Mouse (Mus musculus): ENCODE data around the gene Rwdd3.

Rwdd3 gene

GRCm38 (mm10) chr3:121171243-121171871 is at the start of gene Rwdd3:
TSS of gene Rwdd3 (minus strand) at chr3:121171695.
- peak; percentile 86 for DNase-seq (ENCODE audit: low spot score)

- no peak for DNase-seq (ENCODE audit: low spot score)
These were observed 45.5 kb upstream of the Rwdd3 start for GRCm38 (mm10) chr3:121217011-121217410.

- DNase-seq (ENCODE audit: low spot score) = no peak
These were observed 42.0 kb upstream of the Rwdd3 start for GRCm38 (mm10) chr3:121213501-121213900.

GRCm38 (mm10) chr3:121212156-121212555 is 40.7 kb upstream of the Rwdd3 start:
- no peak for DNase-seq (ENCODE audit: low spot score)

- no peak for DNase-seq (ENCODE audit: low spot score)
These were observed 37.5 kb upstream of the Rwdd3 start for GRCm38 (mm10) chr3:121208994-121209393.

GRCm38 (mm10) chr3:121206202-121206882 is 34.8 kb upstream of the Rwdd3 start:
- no peak for DNase-seq (ENCODE audit: low spot score)

- no peak for DNase-seq (ENCODE audit: low spot score)
These were observed 31.1 kb upstream of the Rwdd3 start for GRCm38 (mm10) chr3:121202638-121203037.

GRCm38 (mm10) chr3:121201012-121201747 is 29.7 kb upstream of the Rwdd3 start:
- DNase-seq (ENCODE audit: low spot score) = no peak

- DNase-seq (ENCODE audit: low spot score) = no peak
These were observed 17.7 kb upstream of the Rwdd3 start for GRCm38 (mm10) chr3:121189199-121189598.

- no peak for DNase-seq (ENCODE audit: low spot score)
These were observed 16.0 kb upstream of the Rwdd3 start for GRCm38 (mm10) chr3:121187510-121187909.

- no peak for DNase-seq (ENCODE audit: low spot score)
These were observed 15.4 kb upstream of the Rwdd3 start for GRCm38 (mm10) chr3:121186925-121187324.

GRCm38 (mm10) chr3:121185197-121185596 is 13.7 kb upstream of the Rwdd3 start:
- no peak for DNase-seq (ENCODE audit: low spot score)

GRCm38 (mm10) chr3:121176011-121176410 is 4.5 kb upstream of the Rwdd3 start:
- DNase-seq (ENCODE audit: low spot score) = no peak

GRCm38 (mm10) chr3:121174248-121174945 is 2.9 kb upstream of the Rwdd3 start:
- DNase-seq (ENCODE audit: low spot score) = no peak

GRCm38 (mm10) chr3:121172718-121173117 is 1.2 kb upstream of the Rwdd3 start:
- no peak for DNase-seq (ENCODE audit: low spot score)

- no peak for DNase-seq (ENCODE audit: low spot score)
These were observed 374 bp upstream of the Rwdd3 start for GRCm38 (mm10) chr3:121171872-121172265.

GRCm38 (mm10) chr3:121170631-121171030 is 864 bp downstream of the Rwdd3 start:
- DNase-seq (ENCODE audit: low spot score) = no peak

- DNase-seq (ENCODE audit: low spot score) = no peak
These were observed 2.2 kb downstream of the Rwdd3 start for GRCm38 (mm10) chr3:121169092-121169942.

- no peak for DNase-seq (ENCODE audit: low spot score)
These were observed 2.9 kb downstream of the Rwdd3 start for GRCm38 (mm10) chr3:121168581-121168980.

- no peak for DNase-seq (ENCODE audit: low spot score)
These were observed 8.2 kb downstream of the Rwdd3 start for GRCm38 (mm10) chr3:121163271-121163819.

GRCm38 (mm10) chr3:121161661-121162060 is 9.8 kb downstream of the Rwdd3 start:
- DNase-seq (ENCODE audit: low spot score) = no peak
